Mouse (Mus musculus): ENCODE data around the gene Bdnf. TPM values are rescaled to one million over a fixed set of nuclear protein-coding genes. Genes with fewer than 3 reads are reported as not detected.

Gene Bdnf
- 2.8 and 3.7 TPM in 2 replicates for polyA plus RNA-seq (2015; fragmentation: Nextera tagmentation; extraction: Ambion mirVana)

GRCm38 (mm10) chr2:109674532-109674931 is at the start of gene Bdnf:
Gene Bdnf, plus strand, starts transcription at chr2:109674700.
- WGBS: 0% methylated on average over 15 of the region's 15 CpGs
- H3K36me3 ChIP-seq: no peaks in the 10 kb centered on the region
- H3K9ac ChIP-seq (replicated peaks): peak within 1 kb of the TSS; percentile 46; the same call in 1 of the 2 replicates

DNA sequence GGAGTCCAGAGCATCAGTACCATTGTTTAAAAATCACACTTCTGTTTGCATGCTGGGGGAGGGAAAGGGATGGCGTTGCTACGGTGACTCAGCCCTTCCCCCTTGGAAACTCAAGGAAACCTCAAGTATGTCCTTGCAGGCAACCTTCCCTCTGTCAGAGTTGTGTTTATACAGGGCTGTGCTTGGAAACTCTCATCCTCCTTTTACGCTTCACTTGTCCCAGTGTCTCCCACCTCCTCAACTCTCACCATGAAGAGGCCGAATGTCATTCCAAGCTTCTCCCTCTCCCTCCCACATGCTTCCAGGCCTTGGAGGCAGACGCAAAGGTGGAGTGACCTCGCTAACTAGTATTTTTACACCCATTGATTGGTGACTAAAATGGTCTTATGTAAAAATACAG is 47.6 kb upstream of the Bdnf start:
- H3K9ac ChIP-seq (replicated peaks): no peak overlapping the region
- no peak overlapping the region for H3K4me3 ChIP-seq (replicated peaks)
- peaks cover 3% of the 10 kb centered on the region for H3K4me1 ChIP-seq (replicated peaks)
- no peaks in the 10 kb centered on the region for H3K27me3 ChIP-seq
- H3K36me3 ChIP-seq: no peaks in the 10 kb centered on the region
- H3K27ac ChIP-seq: no peak overlapping the region
- no peak overlapping the region for H3K4me2 ChIP-seq (replicated peaks)
- ATAC-seq: no peak
- no peaks in the 10 kb centered on the region for H3K9me3 ChIP-seq
- WGBS: 41% methylated on average over 6 of the region's 6 CpGs

More at GRCm38 (mm10) chr2:109674532-109674931, at the start of gene Bdnf:
- H3K4me2 ChIP-seq (replicated peaks): peak within 1 kb of the TSS; percentile 95
- no peaks in the 10 kb centered on the region for H3K9me3 ChIP-seq
- peak within 1 kb of the TSS; percentile 74 for H3K4me3 ChIP-seq (replicated peaks)
- H3K4me1 ChIP-seq (replicated peaks): peaks cover 37% of the 10 kb centered on the region
- H3K27me3 ChIP-seq: peaks cover 41% of the 10 kb centered on the region
- H3K27ac ChIP-seq: no peak within 1 kb of the TSS
- ATAC-seq: no peak

- Histone ChIP-seq H3K4me2 (replicated peaks) (peak overlapping the region; percentile 95), H3K27ac (no peak overlapping the region), H3K9me3 (no peaks in the 10 kb centered on the region), H3K4me3 (replicated peaks) (peak overlapping the region; percentile 74), H3K27me3 (peaks cover 41% of the 10 kb centered on the region), H3K4me1 (replicated peaks) (peaks cover 36% of the 10 kb centered on the region), H3K9ac (replicated peaks) (peak overlapping the region; percentile 46; the same call in 1 of the 2 replicates), H3K36me3 (no peaks in the 10 kb centered on the region)
- WGBS: under 1% methylated on average over 48 of the region's 48 CpGs
- no peak for ATAC-seq
Measured at GRCm38 (mm10) chr2:109673509-109674455, 718 bp upstream of the Bdnf start.

DNA sequence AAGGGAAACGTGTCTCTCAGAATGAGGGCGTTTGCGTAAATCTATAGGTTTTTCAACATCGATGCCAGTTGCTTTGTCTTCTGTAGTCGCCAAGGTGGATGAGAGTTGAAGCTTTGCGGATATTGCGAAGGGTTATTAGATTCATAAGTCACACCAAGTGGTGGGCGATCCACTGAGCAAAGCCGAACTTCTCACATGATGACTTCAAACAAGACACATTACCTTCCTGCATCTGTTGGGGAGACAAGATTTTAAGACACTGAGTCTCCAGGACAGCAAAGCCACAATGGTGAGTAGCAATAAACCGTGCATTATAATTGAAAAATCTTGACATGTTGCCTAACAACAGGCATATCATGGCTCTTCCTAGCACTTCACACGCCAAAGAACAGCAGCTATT is 551 bp downstream of the Bdnf start:
- Histone ChIP-seq H3K4me3 (replicated peaks) (peak overlapping the region; percentile 74), H3K9me3 (no peaks in the 10 kb centered on the region), H3K4me1 (replicated peaks) (peaks cover 37% of the 10 kb centered on the region), H3K4me2 (replicated peaks) (peak overlapping the region; percentile 95), H3K36me3 (no peaks in the 10 kb centered on the region), H3K9ac (replicated peaks) (no peak overlapping the region), H3K27me3 (peaks cover 41% of the 10 kb centered on the region), H3K27ac (no peak overlapping the region)
- 7% methylated on average over 11 of the region's 11 CpGs for WGBS
- ATAC-seq: no peak

DNA sequence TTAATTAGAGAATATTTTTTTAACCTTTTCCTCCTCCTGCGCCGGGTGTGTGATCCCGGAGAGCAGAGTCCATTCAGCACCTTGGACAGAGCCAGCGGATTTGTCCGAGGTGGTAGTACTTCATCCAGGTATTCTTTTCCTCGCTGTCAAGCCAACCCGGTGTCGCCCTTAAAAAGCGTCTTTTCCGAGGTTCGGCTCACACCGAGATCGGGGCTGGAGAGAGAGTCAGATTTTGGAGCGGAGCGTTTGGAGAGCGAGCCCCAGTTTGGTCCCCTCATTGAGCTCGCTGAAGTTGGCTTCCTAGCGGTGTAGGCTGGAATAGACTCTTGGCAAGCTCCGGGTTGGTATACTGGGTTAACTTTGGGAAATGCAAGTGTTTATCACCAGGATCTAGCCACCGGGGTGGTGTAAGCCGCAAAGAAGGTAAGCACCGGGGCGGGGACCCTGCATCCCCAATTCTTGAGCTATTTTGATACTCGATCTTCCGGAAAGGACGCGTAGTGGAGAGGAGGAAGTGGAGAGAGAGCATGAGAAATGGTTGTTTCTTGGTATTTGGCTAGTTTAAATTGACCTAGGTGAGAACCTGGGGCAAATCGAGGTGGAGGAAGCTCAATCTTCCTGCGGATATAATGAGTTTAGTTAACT is 1.6 kb downstream of the Bdnf start:
- no peak for ATAC-seq
- Histone ChIP-seq H3K36me3 (no peaks in the 10 kb centered on the region), H3K4me3 (replicated peaks) (peak overlapping the region; percentile 74), H3K27ac (no peak overlapping the region), H3K27me3 (peaks cover 37% of the 10 kb centered on the region), H3K9me3 (no peaks in the 10 kb centered on the region), H3K9ac (replicated peaks) (peak overlapping the region; percentile 89; the same call in 1 of the 2 replicates), H3K4me2 (replicated peaks) (peak overlapping the region; percentile 95), H3K4me1 (replicated peaks) (peaks cover 37% of the 10 kb centered on the region)
- under 1% methylated on average over 29 of the region's 29 CpGs for WGBS

- peak overlapping the region; percentile 95 for H3K4me2 ChIP-seq (replicated peaks)
- H3K9me3 ChIP-seq: no peaks in the 10 kb centered on the region
- peaks cover 37% of the 10 kb centered on the region for H3K4me1 ChIP-seq (replicated peaks)
- no peak for ATAC-seq
- H3K27me3 ChIP-seq: peaks cover 37% of the 10 kb centered on the region
- H3K4me3 ChIP-seq (replicated peaks): peak overlapping the region; percentile 74
- peak overlapping the region; percentile 89 for H3K9ac ChIP-seq (replicated peaks)
- no peaks in the 10 kb centered on the region for H3K36me3 ChIP-seq
- 2% methylated on average over 6 of the region's 6 CpGs for WGBS
- peak overlapping the region; percentile 97; the same call in 1 of the 2 replicates for H3K27ac ChIP-seq
Measured at GRCm38 (mm10) chr2:109676618-109676974, 2.1 kb downstream of the Bdnf start.

DNA sequence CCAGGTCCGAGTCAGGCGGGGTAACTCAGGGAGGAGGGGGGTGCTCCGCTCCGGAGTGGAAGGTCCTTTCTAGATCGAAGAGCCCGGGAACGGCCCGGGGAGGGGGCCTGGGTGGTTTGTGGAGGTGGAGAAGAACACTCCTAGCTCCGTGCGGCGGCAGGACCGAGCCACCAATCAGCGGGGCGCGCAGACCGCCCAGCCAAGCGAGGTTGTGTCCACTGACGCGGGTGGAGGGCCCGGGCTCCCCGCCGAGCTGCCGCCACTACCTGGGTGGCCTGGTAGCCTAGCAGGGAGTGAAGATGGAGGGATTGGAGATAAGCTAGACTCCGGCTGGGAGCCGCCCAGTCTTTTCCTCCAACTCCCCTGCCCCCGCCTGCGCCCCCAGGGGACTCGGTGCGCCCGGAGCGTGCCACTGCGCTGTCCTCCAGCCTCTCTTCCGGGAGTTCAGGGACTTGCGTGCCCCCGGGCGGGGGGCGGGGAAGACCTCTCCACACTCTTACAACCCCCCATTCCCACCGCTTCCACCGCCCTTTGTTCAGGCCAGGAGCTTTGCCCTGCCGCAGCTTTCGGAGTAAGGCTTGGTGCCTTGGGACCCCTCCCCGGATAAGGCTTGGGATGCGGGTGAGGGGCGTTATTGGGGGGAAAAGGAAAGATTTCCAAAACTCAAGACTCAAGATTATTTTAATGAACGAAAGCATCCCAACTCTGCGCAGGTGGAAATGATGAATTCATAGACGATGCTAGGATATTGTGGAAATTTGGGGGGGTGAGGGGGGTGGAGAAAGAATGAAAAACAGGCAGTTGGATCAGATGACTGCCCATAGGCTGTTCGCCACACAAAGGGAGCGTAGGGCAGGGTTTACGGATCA is 3.0 kb downstream of the Bdnf start:
- Histone ChIP-seq H3K36me3 (no peaks in the 10 kb centered on the region), H3K4me3 (replicated peaks) (peak overlapping the region; percentile 74), H3K27me3 (peaks cover 37% of the 10 kb centered on the region), H3K4me2 (replicated peaks) (peak overlapping the region; percentile 95), H3K27ac (peak overlapping the region; percentile 97), H3K9ac (replicated peaks) (peak overlapping the region; percentile 89), H3K9me3 (no peaks in the 10 kb centered on the region), H3K4me1 (replicated peaks) (peaks cover 37% of the 10 kb centered on the region)
- WGBS: under 1% methylated on average over 49 of the region's 50 CpGs
- ATAC-seq: peak; percentile 84

DNA sequence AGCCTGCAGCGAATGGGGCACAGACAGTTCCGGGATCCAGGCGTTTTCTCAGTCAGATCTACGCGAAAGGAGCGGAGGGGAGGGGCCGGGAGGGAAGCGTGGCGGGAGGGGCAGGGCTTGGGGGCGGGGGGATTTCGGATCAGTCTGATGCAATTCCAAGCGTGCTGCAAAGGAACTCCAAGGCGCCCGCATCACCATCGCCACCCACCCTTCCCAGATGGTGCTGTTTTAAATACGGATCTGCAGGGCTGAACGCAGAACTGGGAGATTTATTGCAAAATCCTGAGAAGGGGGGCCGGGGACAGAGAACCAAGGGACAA is 3.5 kb downstream of the Bdnf start:
- Histone ChIP-seq H3K4me2 (replicated peaks) (peak overlapping the region; percentile 95), H3K4me3 (replicated peaks) (peak overlapping the region; percentile 74), H3K9me3 (no peaks in the 10 kb centered on the region), H3K27ac (peak overlapping the region; percentile 97), H3K9ac (replicated peaks) (peak overlapping the region; percentile 89), H3K4me1 (replicated peaks) (peaks cover 37% of the 10 kb centered on the region), H3K27me3 (peaks cover 33% of the 10 kb centered on the region), H3K36me3 (no peaks in the 10 kb centered on the region)
- peak; percentile 95; the same call in 1 of the 2 replicates for ATAC-seq
- WGBS: under 1% methylated on average over 18 of the region's 18 CpGs

DNA sequence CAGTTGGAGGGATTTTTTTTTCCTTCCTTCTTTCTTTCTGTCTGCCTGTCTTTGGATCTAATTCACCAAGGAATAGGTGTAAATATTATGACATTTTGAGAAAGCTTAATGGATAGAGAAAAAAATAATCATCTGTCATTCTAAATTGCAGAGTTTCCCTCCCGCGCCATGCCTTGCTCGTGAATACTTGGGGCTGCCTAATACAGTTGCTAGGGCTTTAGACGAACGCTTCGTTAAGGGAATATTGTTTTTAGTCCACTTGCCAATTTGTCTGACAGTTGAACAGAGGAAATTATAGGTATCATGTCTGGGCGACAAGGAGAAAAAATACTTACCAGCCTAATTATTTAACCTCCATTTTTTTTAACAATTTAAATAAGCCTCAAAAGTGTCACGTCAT is 4.0 kb downstream of the Bdnf start:
- H3K4me2 ChIP-seq (replicated peaks): peak overlapping the region; percentile 95
- peak overlapping the region; percentile 97 for H3K27ac ChIP-seq
- H3K9ac ChIP-seq (replicated peaks): peak overlapping the region; percentile 89
- H3K9me3 ChIP-seq: no peaks in the 10 kb centered on the region
- no peaks in the 10 kb centered on the region for H3K36me3 ChIP-seq
- 1% methylated on average over 8 of the region's 8 CpGs for WGBS
- peaks cover 29% of the 10 kb centered on the region for H3K27me3 ChIP-seq
- H3K4me1 ChIP-seq (replicated peaks): peaks cover 34% of the 10 kb centered on the region
- no peak for ATAC-seq
- H3K4me3 ChIP-seq (replicated peaks): peak overlapping the region; percentile 74

- Histone ChIP-seq H3K4me3 (replicated peaks) (no peak overlapping the region), H3K9ac (replicated peaks) (no peak overlapping the region), H3K9me3 (no peaks in the 10 kb centered on the region), H3K4me1 (replicated peaks) (peaks cover 24% of the 10 kb centered on the region), H3K4me2 (replicated peaks) (no peak overlapping the region), H3K27ac (no peak overlapping the region), H3K27me3 (peaks cover 19% of the 10 kb centered on the region), H3K36me3 (no peaks in the 10 kb centered on the region)
- no peak for ATAC-seq
- WGBS: 58% methylated on average over 2 of the region's 2 CpGs
Measured at GRCm38 (mm10) chr2:109679446-109679845, 4.9 kb downstream of the Bdnf start.

DNA sequence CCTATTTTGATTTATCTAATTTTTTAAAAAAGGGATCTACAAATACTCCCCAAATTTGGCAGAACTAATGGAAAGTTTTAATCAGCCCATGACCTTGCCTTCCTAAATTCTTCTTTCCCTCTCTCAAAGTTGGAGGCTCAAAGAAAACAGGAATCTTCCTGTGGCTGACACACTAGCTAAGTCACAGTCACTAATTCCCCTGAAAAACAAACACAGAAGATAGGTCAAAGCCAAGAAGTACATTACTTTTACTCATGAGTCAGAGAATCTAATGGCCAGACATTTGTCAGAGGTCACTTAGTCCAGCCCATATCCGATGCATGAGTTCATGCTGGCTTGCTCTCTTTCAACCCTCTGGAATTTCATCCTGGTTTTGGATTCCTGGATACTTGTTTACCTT is 6.6 kb downstream of the Bdnf start:
- Histone ChIP-seq H3K4me2 (replicated peaks) (no peak overlapping the region), H3K27me3 (peaks cover 3% of the 10 kb centered on the region; the same call in 1 of the 2 replicates), H3K9me3 (no peaks in the 10 kb centered on the region), H3K9ac (replicated peaks) (no peak overlapping the region), H3K4me3 (replicated peaks) (no peak overlapping the region), H3K36me3 (no peaks in the 10 kb centered on the region), H3K27ac (no peak overlapping the region), H3K4me1 (replicated peaks) (peaks cover 7% of the 10 kb centered on the region)
- ATAC-seq: no peak
- WGBS: 85% methylated on average over 1 of the region's 1 CpGs

Measured in midbrain, embryonic 13.5 days (tissue).